Mouse (Mus musculus) forebrain, embryonic 10.5 days (tissue): ENCODE measurements around the gene Dab1. TPM values are rescaled to one million over a fixed set of nuclear protein-coding genes. Genes with fewer than 3 reads are reported as not detected.
A peak's percentile ranks its signal among the peaks of the same experiment; 100 is the strongest.

Experiments used
- DNase-seq: peaks from one replicate; pipeline ENCODE4 v3.0.0-alpha.2; 2017; ENCODE audit warnings: low spot score; ENCODE audit errors: extremely low spot score
- H3K27ac ChIP-seq: fragments of 300-500 bp; sonication (generic); 2 replicates; pipeline ENCODE4 v1.5.1; 2016; ENCODE audit warnings: mild to moderate bottlenecking
- H3K27me3 ChIP-seq: fragments of 300-500 bp; sonication (generic); 2 replicates; pipeline ENCODE4 v1.6.1; 2016; ENCODE audit warnings: mild to moderate bottlenecking; ENCODE audit not compliant: poor library complexity, severe bottlenecking
- H3K36me3 ChIP-seq: fragments of 300-500 bp; sonication (generic); replicated peaks from 2 replicates; pipeline ENCODE4 v1.6.1; 2016; ENCODE audit warnings: mild to moderate bottlenecking, moderate library complexity
- H3K4me1 ChIP-seq: fragments of 300-500 bp; sonication (generic); 2 replicates; pipeline ENCODE4 v1.6.1; 2016
- H3K4me3 ChIP-seq: fragments of 300-500 bp; sonication (generic); 2 replicates; pipeline ENCODE4 v1.5.1; 2016; ENCODE audit warnings: mild to moderate bottlenecking, moderate library complexity
- H3K9me3 ChIP-seq: fragments of 300-500 bp; sonication (generic); 2 replicates; pipeline ENCODE4 v1.6.1; 2016; ENCODE audit warnings: mild to moderate bottlenecking, moderate library complexity
- WGBS: fragments of 180-500 bp; shearing (Covaris S2); methylation state at CpG from one replicate; pipeline ENCODE4 v1.1.7; 2016; 5-methylcytosine and 5-hydroxymethylcytosine counted together
- polyA plus RNA-seq: library from polyadenylated mRNA; unstranded; fragments of >200 nt; fragmentation: Nextera tagmentation; extraction: Ambion mirVana; gene quantifications from 2 replicates; pipeline ENCODE4 v1.2.1, GENCODE M21; 2016

Gene Dab1
- polyA plus RNA-seq, 1 experiment from 2014 or later = 26.4 TPM

- DNase-seq = no peak
- Histone ChIP-seq H3K27me3 (no peaks in the 10 kb centered on the region), H3K4me3 (no peak overlapping the region), H3K36me3 (no peaks in the 10 kb centered on the region; the same call in 1 of the 2 replicates), H3K27ac (0 out of 2 replicates have a peak overlapping the region, but pooled peaks have one; percentile 40), H3K4me1 (peaks cover 33% of the 10 kb centered on the region), H3K9me3 (no peaks in the 10 kb centered on the region)
- WGBS = 68% methylated on average over 5 of the region's 5 CpGs
Observed at GRCm38 (mm10) chr4:104724258-104724657, 1105.1 kb downstream of the Dab1 start.

DNA sequence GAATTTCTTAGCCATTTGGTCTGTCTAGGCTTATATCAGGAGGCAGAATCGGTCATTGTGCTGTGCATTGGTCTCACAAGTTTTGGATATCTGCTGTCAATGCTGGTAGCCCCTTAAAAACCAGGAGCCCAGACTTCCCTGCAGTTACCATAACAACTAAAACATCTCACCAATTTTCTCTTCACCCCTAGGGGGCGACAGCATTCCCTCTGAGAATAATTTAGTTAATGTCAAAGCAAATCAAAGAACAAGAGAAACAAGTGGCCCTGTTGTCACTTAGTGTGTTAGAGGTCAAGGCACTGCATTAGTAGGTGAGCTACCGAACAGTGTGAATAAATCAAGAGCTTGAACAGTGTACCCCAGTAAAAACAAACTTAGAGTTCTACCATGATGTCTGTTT lies 1106.5 kb downstream of the Dab1 start:
- DNase-seq = no peak
- H3K4me1 ChIP-seq = peaks cover 19% of the 10 kb centered on the region
- WGBS = 59% methylated on average over 3 of the region's 3 CpGs
- H3K9me3 ChIP-seq = no peaks in the 10 kb centered on the region
- no peaks in the 10 kb centered on the region for H3K27me3 ChIP-seq
- no peaks in the 10 kb centered on the region; the same call in 1 of the 2 replicates for H3K36me3 ChIP-seq
- H3K4me3 ChIP-seq = no peak overlapping the region
- H3K27ac ChIP-seq = no peak overlapping the region

DNA sequence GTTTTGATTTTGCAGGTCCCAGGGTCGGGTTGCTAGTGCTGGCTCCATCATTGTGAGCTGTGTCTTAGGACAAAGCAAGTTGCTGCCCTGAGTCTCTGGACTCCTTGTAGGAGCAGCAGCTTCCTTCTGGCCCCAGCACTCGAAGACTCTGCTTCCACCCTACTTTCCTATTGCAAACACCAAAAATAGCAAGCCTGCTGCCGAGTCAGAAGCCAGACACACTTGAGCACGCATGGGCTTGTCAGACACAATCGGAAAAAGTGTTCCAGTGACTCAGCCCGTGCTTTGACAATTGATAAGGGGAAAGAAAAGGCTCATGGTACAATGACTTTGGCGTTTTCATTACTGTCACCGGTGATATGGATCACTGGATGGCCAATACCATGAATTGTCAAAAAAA lies 1110.0 kb downstream of the Dab1 start:
- Histone ChIP-seq H3K9me3 (no peaks in the 10 kb centered on the region), H3K4me3 (no peak overlapping the region), H3K27ac (no peak overlapping the region), H3K27me3 (no peaks in the 10 kb centered on the region), H3K4me1 (peaks cover 7% of the 10 kb centered on the region), H3K36me3 (no peaks in the 10 kb centered on the region; the same call in 1 of the 2 replicates)
- no peak for DNase-seq
- WGBS = 88% methylated on average over 8 of the region's 8 CpGs

- H3K4me3 ChIP-seq = no peak overlapping the region
- H3K9me3 ChIP-seq = no peaks in the 10 kb centered on the region
- no peak overlapping the region for H3K27ac ChIP-seq
- no peaks in the 10 kb centered on the region for H3K36me3 ChIP-seq
- H3K27me3 ChIP-seq = no peaks in the 10 kb centered on the region
- no peak for DNase-seq
- H3K4me1 ChIP-seq = peaks cover 4% of the 10 kb centered on the region; the same call in 1 of the 2 replicates
- 83% methylated on average over 6 of the region's 6 CpGs for WGBS
Observed at GRCm38 (mm10) chr4:104746500-104746899, 1127.3 kb downstream of the Dab1 start.

DNA sequence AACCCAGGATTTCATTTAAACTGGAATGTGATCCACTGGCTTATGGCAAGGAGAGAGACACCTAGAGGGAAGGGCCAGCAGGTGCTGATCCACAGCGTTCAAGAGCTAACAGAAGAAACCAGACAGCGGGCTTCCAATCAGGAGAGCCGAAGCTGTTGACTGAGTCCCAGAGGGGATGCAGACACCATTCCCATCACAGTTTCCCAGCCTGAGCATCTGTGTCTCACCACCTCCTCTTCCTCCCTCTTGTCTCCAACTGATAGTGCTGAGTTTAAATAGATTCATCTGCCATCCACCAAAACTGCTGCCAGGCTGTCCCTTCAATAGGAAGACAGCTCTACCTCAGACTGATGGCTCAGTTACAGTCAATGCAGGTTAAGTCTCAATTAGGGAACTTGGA lies 1134.9 kb downstream of the Dab1 start:
- H3K9me3 ChIP-seq = no peaks in the 10 kb centered on the region
- WGBS = 73% methylated on average over 3 of the region's 3 CpGs
- no peak for DNase-seq
- H3K27ac ChIP-seq = no peak overlapping the region
- H3K4me3 ChIP-seq = no peak overlapping the region
- peaks cover 7% of the 10 kb centered on the region; the same call in 1 of the 2 replicates for H3K4me1 ChIP-seq
- no peaks in the 10 kb centered on the region for H3K27me3 ChIP-seq
- no peaks in the 10 kb centered on the region for H3K36me3 ChIP-seq

DNA sequence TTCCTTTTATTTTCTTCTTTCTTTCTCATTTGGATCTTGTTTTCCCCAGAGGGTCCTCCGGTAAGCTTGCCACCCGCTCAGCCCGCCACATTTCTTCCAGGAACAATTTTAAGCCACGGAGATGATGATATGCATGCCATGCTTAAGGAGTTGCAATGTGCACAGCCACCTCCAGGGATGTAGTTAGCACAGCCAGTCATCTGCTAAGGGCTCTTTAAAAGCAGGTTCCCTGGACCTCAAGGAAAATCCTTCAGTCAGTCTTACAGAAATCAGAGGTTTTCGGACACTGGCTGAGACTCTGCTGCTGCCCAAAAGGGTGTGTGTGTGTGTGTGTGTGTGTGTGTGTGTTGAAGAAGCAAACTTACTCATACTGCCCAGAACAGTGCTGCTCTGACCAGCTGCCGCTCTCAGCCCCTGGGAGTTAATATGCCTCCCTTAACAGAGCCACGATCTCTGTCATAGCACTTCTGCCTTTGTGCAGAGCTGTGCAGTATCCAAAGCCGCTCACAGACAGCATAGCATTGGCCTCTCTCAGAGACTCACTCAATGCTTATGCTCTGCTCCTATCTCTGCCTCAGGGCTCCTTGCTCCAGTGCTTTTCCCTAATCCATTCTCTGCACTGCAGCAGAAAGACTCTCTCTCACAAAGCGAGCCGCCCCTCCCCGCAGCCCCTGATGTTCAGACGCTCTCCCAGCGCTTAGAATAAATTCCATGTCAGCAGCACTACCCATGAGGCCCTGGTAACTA lies 1141.9 kb downstream of the Dab1 start:
- DNase-seq = no peak
- 59% methylated on average over 13 of the region's 13 CpGs for WGBS
- H3K27ac ChIP-seq = peak overlapping the region; percentile 51

DNA sequence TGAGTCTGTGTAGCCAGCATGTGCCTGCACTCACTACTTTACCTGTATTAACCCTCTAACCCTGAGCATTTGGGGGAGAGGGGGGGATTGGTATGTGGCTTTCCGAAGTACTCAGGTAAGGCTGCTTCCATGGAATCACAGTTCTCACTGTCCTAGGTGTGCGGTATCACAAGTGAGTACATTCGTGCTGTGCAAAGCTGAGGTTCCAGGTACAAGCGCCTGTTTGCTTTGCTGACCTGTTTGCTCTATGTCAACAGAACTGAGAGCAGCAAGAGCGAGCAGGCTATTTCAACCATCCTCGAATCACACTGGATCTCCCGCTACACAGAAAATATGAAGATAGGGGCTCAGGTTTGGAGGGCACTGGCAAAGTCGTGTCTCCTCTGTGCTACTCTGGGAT lies 1146.9 kb downstream of the Dab1 start, which contains the start of gene C8b:
Gene C8b (plus strand): TSS at position 253 of the 400 bp plus-strand sequence.
- WGBS = 95% methylated on average over 8 of the region's 8 CpGs
- H3K27me3 ChIP-seq = no peaks in the 10 kb centered on the region
- no peaks in the 10 kb centered on the region for H3K36me3 ChIP-seq
- DNase-seq = no peak
- H3K27ac ChIP-seq = no peak within 1 kb of the TSS
- H3K9me3 ChIP-seq = no peaks in the 10 kb centered on the region
- H3K4me1 ChIP-seq = peaks cover 6% of the 10 kb centered on the region
- no peak within 1 kb of the TSS for H3K4me3 ChIP-seq

More for the DNA sequence above, 1141.9 kb downstream of the Dab1 start:
- Histone ChIP-seq H3K27me3 (no peaks in the 10 kb centered on the region), H3K4me3 (no peak overlapping the region), H3K4me1 (peaks cover 18% of the 10 kb centered on the region), H3K9me3 (no peaks in the 10 kb centered on the region), H3K36me3 (no peaks in the 10 kb centered on the region)

DNA sequence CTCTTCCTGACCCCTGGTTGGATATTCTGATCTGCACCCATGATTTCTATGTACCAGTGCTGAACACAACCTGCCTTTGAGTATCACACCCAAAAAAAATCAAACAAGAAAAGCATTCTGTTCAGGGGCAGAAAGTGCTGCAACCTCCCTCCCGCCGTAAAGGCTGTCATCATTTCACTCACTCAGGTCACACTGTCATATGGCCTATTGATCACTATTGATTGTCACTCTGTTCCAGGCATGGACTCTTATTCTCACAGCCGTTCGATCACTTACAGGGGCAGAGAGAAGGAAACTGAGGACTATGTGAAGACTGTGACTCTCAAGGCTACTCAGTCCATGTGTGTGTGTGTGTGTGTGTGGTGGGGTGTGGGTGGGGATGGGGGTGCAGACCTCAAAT lies 1149.0 kb downstream of the Dab1 start:
- Histone ChIP-seq H3K4me3 (no peak overlapping the region), H3K27ac (no peak overlapping the region), H3K4me1 (no peaks in the 10 kb centered on the region), H3K9me3 (no peaks in the 10 kb centered on the region), H3K36me3 (no peaks in the 10 kb centered on the region), H3K27me3 (peaks cover 5% of the 10 kb centered on the region; the same call in 1 of the 2 replicates)
- DNase-seq = no peak
- whole genome bisulfite sequencing = 88% methylated on average over 4 of the region's 4 CpGs

DNA sequence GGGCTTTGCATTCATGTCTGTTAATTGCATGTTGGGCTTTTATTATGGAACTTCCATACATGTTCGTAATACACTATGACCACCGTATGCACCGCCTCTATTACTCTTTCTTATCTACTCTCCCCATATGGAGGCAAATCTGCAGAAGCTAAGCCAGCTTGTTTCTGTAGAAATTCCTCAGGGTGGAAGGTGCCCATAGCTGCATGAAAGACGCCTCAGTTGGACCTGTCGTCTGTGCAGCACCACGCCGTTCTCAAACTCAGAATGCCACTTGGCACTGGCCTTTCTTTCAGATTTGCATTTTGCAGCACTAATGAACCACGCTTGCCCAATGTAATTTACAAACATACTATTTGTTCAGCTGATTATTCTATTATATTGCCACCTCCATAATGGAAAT lies 1150.4 kb downstream of the Dab1 start:
- no peak for DNase-seq
- H3K4me3 ChIP-seq = no peak overlapping the region
- H3K27me3 ChIP-seq = peaks cover 18% of the 10 kb centered on the region; the same call in 1 of the 2 replicates
- no peaks in the 10 kb centered on the region for H3K9me3 ChIP-seq
- no peaks in the 10 kb centered on the region for H3K4me1 ChIP-seq
- H3K36me3 ChIP-seq = no peaks in the 10 kb centered on the region
- 93% methylated on average over 8 of the region's 8 CpGs for WGBS
- no peak overlapping the region for H3K27ac ChIP-seq

DNA sequence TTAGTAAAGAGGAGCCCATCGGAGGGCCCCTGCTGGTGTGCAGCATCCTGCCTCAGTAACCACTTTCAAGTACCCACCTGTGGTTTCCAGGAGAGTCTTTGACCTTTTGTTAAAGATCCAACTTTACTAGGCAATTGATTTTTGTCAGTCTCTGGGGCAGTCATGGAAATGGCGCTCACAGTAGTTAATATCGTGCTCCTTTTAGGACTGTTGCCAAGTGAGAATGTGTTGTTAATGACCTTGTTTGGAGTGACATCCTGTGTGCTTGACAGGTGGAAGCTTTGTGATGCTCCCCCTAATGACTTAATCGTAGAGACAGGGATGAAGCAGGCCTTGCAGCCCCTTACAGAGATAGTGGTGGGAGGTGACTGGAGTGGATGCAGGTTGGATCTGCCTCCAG lies 1151.2 kb downstream of the Dab1 start:
- WGBS = 83% methylated on average over 4 of the region's 4 CpGs
- DNase-seq = no peak
- Histone ChIP-seq H3K36me3 (no peaks in the 10 kb centered on the region), H3K4me3 (no peak overlapping the region), H3K4me1 (no peaks in the 10 kb centered on the region), H3K27ac (no peak overlapping the region), H3K27me3 (peaks cover 19% of the 10 kb centered on the region; the same call in 1 of the 2 replicates), H3K9me3 (no peaks in the 10 kb centered on the region)

DNA sequence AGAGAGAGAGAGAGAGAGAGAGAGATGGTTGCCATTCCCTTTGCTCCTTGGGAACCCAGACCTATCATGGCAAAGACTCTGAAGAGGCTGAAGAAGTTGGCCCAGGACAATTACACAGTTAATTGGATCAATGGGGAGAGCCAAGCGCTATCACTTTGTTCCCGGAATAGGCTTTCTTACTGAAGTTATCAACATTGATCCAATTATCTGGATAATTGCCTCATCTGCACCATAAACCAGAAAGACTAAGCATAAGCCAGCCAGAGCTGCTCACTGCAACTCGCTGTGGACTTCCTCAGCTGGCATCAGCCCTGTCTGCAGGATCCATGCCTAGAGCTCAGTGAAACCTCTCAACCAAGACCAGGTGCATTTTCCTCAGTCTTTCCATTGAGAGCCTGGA lies 1156.4 kb downstream of the Dab1 start:
- Histone ChIP-seq H3K4me1 (no peaks in the 10 kb centered on the region), H3K36me3 (no peaks in the 10 kb centered on the region), H3K27me3 (peaks cover 19% of the 10 kb centered on the region; the same call in 1 of the 2 replicates), H3K27ac (no peak overlapping the region), H3K9me3 (no peaks in the 10 kb centered on the region), H3K4me3 (no peak overlapping the region)
- WGBS = 44% methylated on average over 3 of the region's 3 CpGs
- DNase-seq = no peak

- Histone ChIP-seq H3K4me3 (no peak overlapping the region), H3K9me3 (no peaks in the 10 kb centered on the region), H3K36me3 (no peaks in the 10 kb centered on the region), H3K27me3 (peaks cover 2% of the 10 kb centered on the region; the same call in 1 of the 2 replicates), H3K27ac (no peak overlapping the region), H3K4me1 (no peaks in the 10 kb centered on the region)
- 92% methylated on average over 5 of the region's 5 CpGs for WGBS
- no peak for DNase-seq
Observed at GRCm38 (mm10) chr4:104779460-104779859, 1160.3 kb downstream of the Dab1 start.

GRCm38 (mm10) chr4:104781441-104781840 lies 1162.3 kb downstream of the Dab1 start:
- DNase-seq = no peak
- 92% methylated on average over 3 of the region's 3 CpGs for WGBS
- Histone ChIP-seq H3K27me3 (no peaks in the 10 kb centered on the region), H3K4me3 (no peak overlapping the region), H3K36me3 (no peaks in the 10 kb centered on the region), H3K27ac (no peak overlapping the region), H3K4me1 (no peaks in the 10 kb centered on the region), H3K9me3 (no peaks in the 10 kb centered on the region)
